Mouse (Mus musculus): ENCODE measurements around the gene Spta1.

Gene Spta1

GRCm38 (mm10) chr1:174267816-174268215, 95.2 kb downstream of the Spta1 start:
- DNase-seq (ENCODE audit: low read depth) = no peak

GRCm38 (mm10) chr1:174269162-174269561, 96.6 kb downstream of the Spta1 start:
- DNase-seq (ENCODE audit: low read depth) = no peak

GRCm38 (mm10) chr1:174270643-174271042, 98.1 kb downstream of the Spta1 start:
- no peak for DNase-seq (ENCODE audit: low read depth)

All from fibroblast of lung, adult 2 months (primary cell).